Mouse (Mus musculus): ENCODE measurements around the gene Serpinc1.
"Not testable (repeated sequence)": the region's sequence is repeated elsewhere in the genome, so short reads cannot be mapped to it uniquely, and the experiment has no call there.

Gene Serpinc1

GRCm38 (mm10) chr1:160978071-160978735, at the start of gene Serpinc1:
Gene Serpinc1 (plus strand): TSS chr1:160978585.
- in situ Hi-C loops (cut with MboI), result no loop called here

- in situ Hi-C loops (cut with MboI), result no loop called here
Observed at GRCm38 (mm10) chr1:160931320-160931719, 47.1 kb upstream of the Serpinc1 start.

DNA sequence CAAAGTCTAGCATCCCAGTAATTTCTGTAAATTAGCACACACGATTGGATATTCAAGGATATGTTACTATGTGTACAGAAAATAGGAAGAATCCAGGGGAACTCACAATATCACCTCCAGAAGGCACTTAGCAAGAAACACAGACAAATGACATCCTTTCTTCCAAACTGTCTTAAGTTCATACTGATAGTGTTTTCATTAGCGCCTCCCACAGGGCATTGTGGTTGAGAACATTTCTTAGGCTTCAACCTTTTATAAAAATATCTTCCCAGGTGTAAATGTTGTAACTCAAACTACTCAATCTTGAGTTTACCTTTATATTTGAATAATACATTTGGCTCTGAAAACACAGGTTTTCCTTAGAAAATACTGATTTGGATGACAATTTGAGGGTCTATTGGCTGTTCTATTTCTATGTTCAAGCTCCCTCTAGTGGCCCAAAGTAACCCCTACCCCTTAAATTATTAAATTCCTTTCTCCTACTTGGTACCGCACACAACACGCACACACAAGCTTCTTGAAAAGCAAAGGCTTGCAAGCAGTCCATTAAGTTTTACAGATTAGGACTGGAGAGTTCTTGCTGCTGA, 44.4 kb upstream of the Serpinc1 start:
- in situ Hi-C loops (cut with MboI), result no loop called here

DNA sequence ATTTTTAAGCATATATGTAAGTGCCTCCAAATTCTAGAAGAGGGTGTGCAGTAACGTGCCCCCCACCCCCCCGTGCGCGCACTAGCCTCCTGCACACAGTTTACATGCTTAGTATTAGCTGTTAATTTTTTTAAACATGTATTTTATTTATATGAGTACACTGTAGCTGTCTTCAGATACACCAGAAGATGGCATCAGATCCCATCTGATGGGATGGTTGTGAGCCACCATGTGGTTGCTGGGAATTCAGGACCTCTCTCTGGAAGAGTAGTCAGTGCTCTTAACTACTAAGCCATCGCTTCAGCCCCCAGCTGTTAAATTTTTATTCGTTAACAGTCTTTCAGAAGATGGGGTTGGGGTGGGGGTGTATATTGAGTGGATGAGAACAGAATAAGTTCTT, 42.8 kb upstream of the Serpinc1 start:
- in situ Hi-C loops (cut with MboI), result no loop called here

GRCm38 (mm10) chr1:160963199-160963598, 15.2 kb upstream of the Serpinc1 start:
- in situ Hi-C loops (cut with MboI), result no loop called here

DNA sequence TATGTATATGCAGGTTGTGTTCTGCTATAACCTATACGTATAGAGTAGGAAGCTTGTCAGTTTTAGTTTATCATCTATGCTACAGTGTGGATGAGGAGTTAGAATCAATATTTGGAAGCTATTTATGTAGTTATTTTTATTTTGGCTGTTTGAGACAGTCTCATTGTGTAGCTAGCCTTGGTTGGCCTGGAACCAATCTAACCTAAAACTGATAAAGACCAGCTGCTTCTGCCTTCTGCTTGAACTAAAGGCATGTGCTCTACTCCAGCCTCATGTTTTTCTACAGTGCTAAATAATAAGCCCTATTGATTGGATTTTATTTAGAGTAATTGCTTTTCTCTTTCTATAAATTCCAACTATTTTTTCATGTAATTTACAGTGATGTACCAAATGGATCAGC, 11.1 kb upstream of the Serpinc1 start:
- in situ Hi-C loops (cut with MboI), result no loop called here

GRCm38 (mm10) chr1:160968643-160969042, 9.7 kb upstream of the Serpinc1 start:
- in situ Hi-C loops (cut with MboI), result no loop called here

DNA sequence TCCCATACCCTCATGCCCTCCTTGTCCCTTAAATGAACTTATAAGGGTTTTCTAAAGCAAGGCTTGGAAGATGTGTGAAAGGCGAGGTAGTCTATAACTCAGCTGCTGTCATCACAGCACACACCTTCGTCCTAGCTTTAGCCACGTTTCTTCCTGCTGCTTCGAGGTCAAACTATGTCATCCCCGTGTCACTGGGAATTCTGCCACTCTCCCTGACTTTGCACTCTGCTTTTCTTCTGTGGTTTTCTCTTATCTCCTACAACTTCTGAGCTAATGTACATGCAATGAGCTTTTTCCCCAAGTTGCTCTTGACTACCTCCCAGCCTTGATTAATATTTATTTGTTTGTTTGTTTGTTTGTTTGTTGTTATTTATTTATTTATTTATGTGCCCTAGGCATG, 1.6 kb downstream of the Serpinc1 start:
- in situ Hi-C loops (cut with MboI), result no loop called here

DNA sequence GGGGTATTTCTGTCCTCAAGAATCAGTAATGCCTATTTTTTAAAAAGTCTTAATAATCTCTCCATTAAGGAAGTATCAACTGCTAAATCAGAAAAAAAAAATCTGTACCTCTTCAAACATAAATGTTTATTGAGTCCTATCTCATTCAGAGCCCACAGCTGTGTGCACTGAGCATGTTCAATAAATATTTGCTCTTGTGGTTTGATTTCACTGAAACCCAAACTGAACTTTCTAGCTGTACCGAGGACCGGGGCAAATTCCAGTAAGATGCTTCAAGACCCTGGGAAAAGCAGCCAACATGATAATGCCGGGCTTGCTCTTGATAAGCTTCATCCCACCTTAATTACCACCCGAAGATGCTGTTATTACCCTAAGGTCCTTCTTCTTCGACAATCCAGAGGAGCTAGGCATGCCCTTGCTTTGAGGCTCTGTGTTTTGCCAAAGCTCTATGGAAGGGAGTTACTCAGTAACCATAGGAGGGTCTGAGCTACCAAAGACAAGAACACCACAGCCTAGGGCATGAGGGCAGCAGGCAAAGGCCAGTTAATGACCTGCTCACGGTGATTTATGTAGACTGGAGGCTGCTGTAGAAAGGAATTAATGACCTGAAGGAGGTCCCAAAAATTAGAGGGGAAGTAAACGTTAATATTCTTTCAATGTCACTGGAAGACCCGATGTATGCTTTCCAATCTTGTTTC, 2.3 kb downstream of the Serpinc1 start:
- in situ Hi-C loops (cut with MboI), result no loop called here

GRCm38 (mm10) chr1:160981337-160981736, 3.0 kb downstream of the Serpinc1 start:
- in situ Hi-C loops (cut with MboI), result no loop called here

- in situ Hi-C loops (cut with MboI), result no loop called here
Observed at GRCm38 (mm10) chr1:160982887-160983286, 4.5 kb downstream of the Serpinc1 start.

- in situ Hi-C loops (cut with MboI), result not testable (repeated sequence)
Observed at GRCm38 (mm10) chr1:160984731-160985130, 6.3 kb downstream of the Serpinc1 start.

DNA sequence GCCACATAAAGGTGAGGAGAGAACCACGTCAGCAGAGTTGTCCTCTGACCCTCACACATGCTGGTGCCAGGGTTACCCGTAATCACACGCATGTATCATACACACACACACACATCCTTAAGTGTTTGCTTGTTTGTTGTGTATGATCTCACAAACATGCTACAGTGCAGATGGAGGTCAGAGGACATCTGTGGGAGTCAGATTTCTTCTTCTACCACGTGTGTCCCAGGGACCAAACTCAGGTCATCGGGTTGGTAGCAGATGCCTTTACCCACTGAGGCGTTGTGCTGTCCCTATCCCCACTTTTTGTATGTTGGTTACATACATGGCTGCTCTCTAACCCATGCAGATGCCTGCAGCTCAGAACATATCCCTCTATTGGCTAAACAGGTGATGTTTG, 7.1 kb downstream of the Serpinc1 start:
- in situ Hi-C loops (cut with MboI), result no loop called here

DNA sequence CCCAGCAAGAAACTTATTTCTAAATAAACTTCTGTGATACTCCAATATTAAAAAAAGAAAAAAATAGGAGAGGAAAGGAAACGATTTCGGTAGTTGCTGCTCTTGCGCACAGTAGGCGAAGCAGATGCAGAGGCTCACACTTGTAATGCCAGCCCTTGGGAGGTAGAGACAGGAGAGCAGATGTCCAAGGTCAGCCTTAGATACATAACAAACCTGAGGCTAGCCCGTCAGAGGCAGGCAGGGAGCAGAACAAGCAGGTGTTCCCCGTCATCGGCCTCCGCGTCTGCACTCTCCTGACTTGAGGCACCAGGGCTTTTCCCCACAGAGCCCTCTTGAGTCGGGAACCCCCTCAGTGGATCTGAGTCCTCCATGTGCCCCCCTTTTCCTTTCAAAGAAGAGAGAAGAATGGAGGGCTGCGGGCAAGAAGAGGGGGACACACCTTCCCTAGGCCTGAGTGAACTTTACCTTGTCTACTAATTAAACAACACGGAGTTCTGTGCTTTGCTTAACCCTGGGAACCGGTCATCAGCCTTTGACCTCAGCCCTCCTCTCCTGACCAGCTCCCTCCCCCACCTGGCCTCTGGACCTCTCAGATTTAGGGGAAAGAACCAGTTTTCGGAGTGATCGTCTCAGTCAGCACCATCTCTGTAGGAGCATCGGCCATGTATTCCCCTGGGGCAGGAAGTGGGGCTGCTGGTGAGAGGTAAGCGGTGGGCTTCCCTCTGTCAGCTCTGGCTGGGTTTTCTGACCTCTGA, 8.7 kb downstream of the Serpinc1 start:
- in situ Hi-C loops (cut with MboI), result no loop called here

- in situ Hi-C loops (cut with MboI), result no loop called here
Observed at GRCm38 (mm10) chr1:160989395-160989794, 11.0 kb downstream of the Serpinc1 start.

GRCm38 (mm10) chr1:160993851-160994250, 15.5 kb downstream of the Serpinc1 start:
- in situ Hi-C loops (cut with MboI), result no loop called here

GRCm38 (mm10) chr1:161004942-161005341, 26.6 kb downstream of the Serpinc1 start:
- in situ Hi-C loops (cut with MboI), result no loop called here

DNA sequence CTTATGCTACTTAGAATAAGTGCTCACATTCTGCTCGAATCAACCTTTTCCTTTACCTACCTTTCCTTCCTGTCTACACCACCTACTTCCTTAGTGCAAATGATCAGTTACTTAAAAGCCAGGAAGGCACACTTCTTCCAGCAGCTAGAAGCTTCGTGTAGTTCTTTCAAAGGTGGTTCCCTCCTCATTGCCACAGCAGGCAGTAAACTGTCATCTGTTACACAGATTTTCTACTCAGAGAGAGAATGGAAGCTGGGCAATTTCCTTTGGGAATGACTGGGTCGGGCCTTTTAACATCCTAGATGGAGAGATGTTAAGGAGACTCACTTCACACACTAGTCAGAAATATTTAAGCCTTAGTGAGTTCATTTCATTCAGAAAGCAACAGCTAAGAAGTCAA, 27.1 kb downstream of the Serpinc1 start:
- in situ Hi-C loops (cut with MboI), result no loop called here

GRCm38 (mm10) chr1:161006471-161006870, 28.1 kb downstream of the Serpinc1 start:
- in situ Hi-C loops (cut with MboI), result no loop called here

DNA sequence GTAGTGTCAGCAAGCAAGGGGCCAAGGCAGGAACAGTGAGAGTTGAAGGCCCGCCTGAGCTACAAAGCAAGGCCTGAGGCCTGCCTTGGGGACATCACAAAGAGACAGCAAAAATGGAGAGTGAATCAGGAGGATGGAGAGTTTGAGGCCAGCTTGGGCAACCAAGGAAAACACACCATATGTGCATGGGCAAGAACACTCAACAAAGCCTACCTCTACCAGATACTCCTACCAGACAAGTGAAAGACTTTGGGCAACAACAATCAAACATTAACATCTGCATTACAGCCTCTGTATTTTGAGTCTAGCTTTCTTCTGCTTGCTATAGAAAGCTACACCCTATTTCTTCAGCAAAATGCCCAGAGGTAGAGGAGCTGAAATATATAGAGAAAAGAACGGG, 29.7 kb downstream of the Serpinc1 start:
- in situ Hi-C loops (cut with MboI), result no loop called here

GRCm38 (mm10) chr1:161010436-161010835, 32.1 kb downstream of the Serpinc1 start:
- in situ Hi-C loops (cut with MboI), result no loop called here

- in situ Hi-C loops (cut with MboI), result no loop called here
Observed at GRCm38 (mm10) chr1:161016378-161016777, 38.0 kb downstream of the Serpinc1 start.

- in situ Hi-C loops (cut with MboI), result no loop called here
Observed at GRCm38 (mm10) chr1:161020051-161020450, 41.7 kb downstream of the Serpinc1 start.
